Mouse (Mus musculus): ENCODE results near the gene Nfic.

DNA sequence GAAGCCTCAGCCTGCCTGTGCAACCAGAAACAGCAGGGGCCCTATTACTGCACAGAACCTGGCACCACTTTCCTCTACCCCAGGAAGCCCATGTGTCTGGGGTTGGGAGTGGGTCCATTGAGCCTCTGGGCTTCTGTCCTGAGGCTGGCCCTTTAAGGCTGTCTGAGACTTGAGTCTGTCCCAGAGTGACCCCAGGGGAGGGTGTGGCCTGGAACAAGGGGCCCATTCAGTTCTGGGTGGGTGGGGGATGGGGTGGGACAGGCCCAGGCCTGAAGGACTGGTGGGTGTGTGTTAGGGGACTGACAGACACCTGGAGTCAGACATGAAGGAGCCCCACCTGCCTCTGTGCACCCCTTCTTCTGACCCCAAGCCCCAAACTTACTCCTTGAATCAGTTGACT lies 40.8 kb downstream of the Nfic start:
- no peak; the same call in 1 of the 2 replicates for TF ChIP-seq POLR2A (IDR thresholded peaks at IDR 0.05; ENCODE audit: low read depth, low read length)
- no peak for TF ChIP-seq CTCF (IDR thresholded peaks at IDR 0.05; ENCODE audit: extremely low read depth, insufficient read length, insufficient replicate concordance, low read depth, low read length)
